Mouse (Mus musculus) urinary bladder, adult 18-20 months (tissue): ENCODE data around the gene Impg1.

Experiments
- DNase-seq, 2 experiments: peaks; one replicate each; pipeline ENCODE4 v3.0.0; 2022; ENCODE audit warnings: low spot score in 2 of 2, mixed read lengths in 2 of 2

Gene Impg1

GRCm38 (mm10) chr9:80465381-80465780 lies at the start of gene Impg1:
Impg1 (minus strand) TSS chr9:80465481.
- DNase-seq: no peak

DNA sequence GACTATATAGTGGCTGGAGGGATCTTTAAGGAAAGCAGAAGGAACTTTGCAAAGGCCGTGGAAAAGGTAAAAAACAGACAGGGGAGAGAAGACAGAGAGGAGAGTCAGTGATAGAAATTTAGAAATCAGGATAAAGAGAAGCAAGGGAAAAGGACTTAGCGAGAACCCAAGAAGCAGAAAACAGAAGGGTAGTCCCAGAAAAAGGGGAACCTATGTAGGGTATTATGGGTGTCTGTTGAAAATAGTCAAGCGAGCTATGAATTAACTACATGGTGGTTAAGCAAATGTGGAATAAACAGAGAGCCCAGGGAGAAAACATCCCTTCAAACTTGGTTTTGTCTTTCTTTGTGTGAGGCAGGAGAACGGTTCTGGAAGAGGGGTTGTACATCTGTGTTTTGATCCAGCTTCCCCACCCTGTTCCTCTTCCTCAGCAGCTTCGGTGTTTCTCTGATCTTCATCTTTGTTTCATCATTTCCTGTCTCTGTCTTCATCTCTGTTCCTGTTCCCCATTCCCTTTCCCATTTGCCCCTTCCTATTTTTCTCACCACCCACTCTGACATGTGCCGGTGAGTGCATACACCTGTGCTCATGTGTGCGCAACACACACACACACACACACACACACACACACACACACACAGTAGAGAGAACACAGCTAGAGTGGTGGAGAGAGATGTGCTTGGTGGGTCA lies 44.3 kb upstream of the Impg1 start:
- no peak for DNase-seq

GRCm38 (mm10) chr9:80504496-80505012 lies 39.3 kb upstream of the Impg1 start:
- DNase-seq: no peak

DNA sequence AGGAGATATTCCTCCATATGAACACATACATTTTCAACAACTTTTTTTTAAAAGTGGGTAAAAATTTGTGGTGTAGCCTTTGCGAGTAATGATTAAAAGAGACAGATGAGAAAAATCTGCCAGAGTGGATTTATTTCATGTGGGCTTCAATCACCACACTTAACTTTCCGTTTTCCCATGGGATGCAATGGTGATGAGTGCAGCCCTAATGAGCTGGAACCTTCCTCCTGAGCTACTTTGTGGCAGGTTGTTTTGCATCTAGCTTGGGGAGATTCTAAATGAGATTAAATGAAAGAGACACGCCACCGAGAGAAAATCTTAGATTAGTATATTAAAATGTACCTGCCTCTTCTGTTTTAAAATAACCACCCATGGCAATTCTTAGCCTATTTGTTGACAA lies 26.3 kb upstream of the Impg1 start:
- no peak for DNase-seq

DNA sequence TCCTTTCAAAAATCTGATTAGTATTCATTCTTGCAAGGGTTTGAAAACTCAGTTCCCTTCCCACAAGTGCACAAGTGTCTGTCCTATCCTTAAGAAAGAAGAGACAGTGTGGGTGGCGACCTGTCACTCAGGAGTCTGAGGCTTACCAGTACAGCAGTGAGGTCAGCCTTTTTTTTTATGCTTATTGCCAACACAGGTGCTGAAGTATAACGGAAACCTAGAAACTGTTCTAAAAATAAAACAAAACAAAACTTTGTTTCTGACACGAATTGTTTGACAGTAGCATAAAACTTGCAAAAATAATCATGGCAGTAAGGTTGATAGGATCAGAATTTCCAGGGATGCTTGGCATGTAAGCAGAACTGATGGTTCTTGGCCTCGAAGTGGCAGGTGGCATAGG lies 4.9 kb downstream of the Impg1 start:
- no peak for DNase-seq

GRCm38 (mm10) chr9:80450467-80451261 lies 14.6 kb downstream of the Impg1 start:
- no peak for DNase-seq

DNA sequence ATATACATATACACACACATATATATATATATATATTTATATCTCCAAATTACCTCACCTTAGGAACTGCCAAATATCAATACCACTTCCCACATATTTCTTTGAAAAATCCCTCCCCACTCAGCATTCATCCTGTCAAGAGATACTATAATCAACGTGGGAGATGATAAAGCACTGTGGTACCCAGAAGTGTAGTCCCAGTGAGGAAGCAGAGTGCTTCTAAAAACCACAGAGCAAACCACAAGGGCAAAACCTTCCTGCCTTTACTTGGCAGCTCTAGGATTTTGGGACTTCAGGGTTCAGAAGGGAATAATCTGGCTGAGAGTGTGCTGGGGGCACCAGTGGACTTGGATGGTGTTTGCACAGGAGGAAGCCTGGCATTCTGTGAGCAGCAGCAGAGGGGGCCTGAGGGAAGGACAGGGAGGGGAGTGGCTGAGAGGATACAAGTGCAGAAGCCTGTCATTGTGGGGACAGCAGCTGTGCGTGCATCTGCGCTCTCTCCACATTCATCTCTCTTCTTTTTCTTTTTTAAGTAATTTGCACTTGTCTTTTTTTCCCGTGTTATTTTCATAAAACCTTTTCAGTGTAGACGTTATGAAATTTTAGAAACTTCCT lies 24.1 kb downstream of the Impg1 start:
- DNase-seq: no peak

GRCm38 (mm10) chr9:80391404-80391803 lies 73.9 kb downstream of the Impg1 start:
- DNase-seq: no peak

DNA sequence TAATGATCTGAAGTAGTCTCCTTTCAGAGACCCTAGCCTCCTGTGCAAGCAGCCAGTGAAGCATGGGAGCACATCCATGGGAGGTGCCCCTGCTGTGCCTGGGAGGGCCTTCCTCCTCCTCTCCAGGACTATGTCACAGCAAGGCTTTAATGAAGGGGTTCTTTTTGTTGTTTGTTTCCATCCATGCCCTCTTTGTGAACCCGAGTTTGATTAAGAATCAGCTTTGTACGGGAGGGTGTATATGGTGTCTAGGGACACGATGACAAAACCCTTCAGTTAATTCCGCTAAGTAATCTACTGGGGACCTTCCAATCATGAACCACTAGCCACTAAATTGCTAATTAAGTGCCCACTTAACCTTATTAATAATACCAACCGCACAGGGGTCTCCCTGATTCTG lies 74.3 kb downstream of the Impg1 start:
- no peak for DNase-seq

GRCm38 (mm10) chr9:80387890-80388289 lies 77.4 kb downstream of the Impg1 start:
- DNase-seq: no peak

GRCm38 (mm10) chr9:80386492-80386891 lies 78.8 kb downstream of the Impg1 start:
- DNase-seq: no peak

DNA sequence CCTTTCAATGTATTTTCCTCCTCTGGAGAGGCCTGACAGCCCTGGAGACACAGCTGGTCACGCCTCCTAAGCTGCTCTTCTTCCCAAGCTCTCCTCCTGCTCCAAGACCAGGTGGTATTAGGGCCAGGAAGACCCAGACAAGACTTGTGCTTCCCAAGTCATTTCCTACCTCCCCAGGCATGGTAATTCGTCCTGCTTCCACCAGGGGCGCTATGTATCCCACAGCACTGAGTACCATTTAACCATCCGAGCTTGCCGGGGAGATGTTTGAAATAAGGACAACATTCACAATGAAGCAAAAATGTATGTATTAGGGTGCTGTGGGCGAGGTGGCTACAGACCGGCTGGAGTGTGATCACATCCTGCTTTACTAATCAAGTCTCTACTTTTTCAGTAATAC lies 79.3 kb downstream of the Impg1 start:
- peak in 1 of 2 experiments; percentile 3 for DNase-seq

GRCm38 (mm10) chr9:80382711-80383110 lies 82.6 kb downstream of the Impg1 start:
- DNase-seq: no peak

DNA sequence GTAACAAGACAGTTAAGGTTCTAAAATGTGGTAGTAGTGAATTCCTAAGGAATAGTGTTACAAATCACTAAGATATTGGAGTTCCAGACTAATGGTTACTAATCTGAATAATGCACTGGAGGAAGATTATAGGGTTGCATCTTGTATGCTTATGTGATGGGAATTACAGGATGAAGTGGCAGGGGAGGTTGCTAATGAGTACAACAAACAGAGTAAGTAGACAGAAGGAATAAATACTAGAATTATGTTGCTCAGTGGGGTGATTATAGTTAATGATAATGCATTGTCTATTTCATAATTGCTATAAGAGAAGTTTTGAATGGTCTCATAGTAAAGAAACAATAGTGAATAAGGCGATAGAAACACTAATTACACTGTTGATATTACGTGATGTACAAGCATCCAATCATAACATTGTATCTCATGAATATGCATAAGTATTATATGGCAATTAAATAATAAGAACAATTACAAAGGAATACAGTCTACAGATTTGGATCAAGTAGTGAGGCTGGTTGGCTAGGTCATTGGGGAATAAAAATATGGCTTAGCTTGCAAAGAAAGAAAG lies 85.1 kb downstream of the Impg1 start:
- no peak for DNase-seq

DNA sequence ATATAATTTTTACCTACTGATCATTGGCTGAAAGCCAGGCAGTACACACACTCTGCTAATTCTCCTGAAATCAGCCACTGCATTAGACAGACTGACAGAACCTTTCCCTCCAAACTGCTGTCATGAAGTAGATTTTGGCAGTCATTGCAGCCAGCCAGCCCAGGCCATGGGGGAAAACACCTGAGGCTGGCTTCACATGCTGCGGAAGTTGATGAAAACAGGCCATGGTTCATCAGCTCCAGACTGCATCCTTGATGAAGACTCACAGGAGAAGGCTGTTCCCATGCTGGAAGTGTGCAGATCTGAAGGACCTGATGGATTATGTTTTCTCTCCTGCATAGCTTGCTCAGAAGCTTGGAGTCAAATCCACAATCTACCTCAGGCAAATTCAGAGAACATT lies 91.2 kb downstream of the Impg1 start:
- DNase-seq: no peak

DNA sequence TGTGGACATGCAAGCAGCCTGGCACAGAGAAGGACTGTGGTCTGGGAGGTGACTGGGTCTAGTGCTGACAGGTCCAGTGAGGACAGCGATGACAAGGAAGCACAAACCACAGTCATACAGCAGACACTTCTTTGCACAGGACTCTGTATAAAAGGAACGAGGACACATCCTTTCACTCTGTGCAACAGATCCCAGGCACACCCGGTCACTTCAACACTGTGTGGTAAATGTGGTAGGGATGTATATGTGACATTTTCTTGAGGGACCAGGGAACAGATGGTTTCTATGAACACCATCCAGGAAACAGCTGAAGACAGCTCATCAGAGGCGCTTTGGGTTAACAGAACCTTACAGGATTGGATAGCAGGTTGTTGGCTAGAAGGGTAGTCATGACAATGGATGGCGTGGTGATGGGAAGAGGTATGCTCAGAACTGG lies 92.0 kb downstream of the Impg1 start:
- no peak for DNase-seq

DNA sequence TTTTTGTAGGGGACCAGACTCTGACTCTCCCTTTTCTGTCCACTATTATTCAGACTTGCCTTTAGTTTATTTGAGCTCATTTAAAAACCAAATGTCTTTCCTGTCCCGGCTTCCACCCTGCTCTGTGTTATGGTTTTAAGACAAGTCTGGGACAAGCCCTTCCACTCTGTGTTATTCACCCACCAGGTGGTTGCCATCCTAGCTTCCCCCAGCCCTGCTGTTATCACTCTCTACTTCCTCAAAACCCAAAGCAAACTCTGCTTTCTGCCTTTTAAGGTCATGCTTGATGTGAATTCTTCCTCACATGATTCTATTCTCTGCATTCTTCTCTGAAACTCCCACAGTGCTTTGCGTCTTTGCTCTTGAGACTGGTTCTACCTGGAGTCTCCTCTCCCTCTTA lies 96.6 kb downstream of the Impg1 start:
- no peak for DNase-seq

DNA sequence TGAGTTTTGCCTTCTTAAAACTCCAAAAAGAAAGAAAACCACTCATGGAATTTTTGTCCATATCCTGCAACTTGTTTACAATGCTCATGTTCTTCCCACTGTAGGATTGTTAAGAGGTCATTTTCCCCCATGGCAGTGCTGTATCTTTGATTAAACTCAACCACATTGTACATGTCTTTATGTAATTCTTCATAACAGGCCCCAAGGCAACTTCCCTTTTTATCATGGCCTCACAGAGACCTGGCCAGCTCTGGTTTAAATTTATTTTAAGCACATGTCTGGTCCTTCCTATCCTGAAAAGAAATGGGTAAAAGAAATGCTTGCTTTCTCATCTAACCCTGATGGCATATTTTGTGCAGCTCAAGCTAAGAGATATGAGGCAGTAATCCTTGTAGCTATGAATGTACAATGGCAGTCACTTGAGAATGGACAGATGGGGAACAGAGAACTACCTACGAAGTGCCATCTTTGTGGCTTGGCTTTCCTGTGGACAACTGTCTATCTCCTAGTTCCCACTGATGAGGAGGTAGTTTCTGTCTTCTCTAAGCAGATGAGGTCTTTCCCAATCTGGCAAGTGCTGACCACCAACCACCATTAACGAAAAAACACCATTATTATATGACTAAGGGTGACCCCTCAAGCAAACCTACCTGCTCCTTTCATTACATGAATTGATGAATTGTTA lies 97.6 kb downstream of the Impg1 start:
- DNase-seq: no peak

DNA sequence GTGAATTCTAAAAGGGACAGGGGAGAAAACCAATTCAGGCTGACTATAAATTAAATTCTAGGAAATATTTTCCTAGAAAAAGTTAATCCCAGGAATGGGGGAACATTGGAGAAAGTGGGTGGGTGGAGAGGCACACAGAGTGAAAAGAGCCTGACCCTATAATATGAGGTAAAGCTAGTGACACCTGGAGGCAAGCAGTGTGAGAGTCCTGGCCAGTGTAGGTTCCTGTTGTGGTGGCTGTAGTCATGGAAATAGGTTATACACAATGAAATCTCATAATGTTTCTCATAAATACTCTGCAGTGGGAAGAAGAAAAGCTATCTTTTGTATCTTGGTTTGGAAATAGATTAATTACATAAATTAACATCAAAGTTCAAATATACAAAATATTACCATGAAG lies 105.2 kb downstream of the Impg1 start:
- DNase-seq: no peak

- DNase-seq: no peak
Observed at GRCm38 (mm10) chr9:80351678-80352331, 113.5 kb downstream of the Impg1 start.

- DNase-seq: no peak
Observed at GRCm38 (mm10) chr9:80351295-80351677, 114.0 kb downstream of the Impg1 start.
